ENCODE assay signal across 10 mouse cellular contexts in genomic region chr7:110728876-110729275, GRCm38 (mm10). TPM values are rescaled to one million over a fixed set of nuclear protein-coding genes. Genes with fewer than 3 reads are reported as not detected.
DNase-seq lines count a peak whose midpoint lies in the region; ATAC-seq and TF ChIP-seq lines count a peak whose summit lies in the region.
"Had no signal": no experiment of that assay in that cellular context is flagged by ENCODE, and none has a peak within 500 bp of the region (broad histone marks: within the 10 kb centered on the region; RNA-seq: fewer than 3 reads in every experiment).

No protein-coding gene starts in this region.

- no peak overlapping the region for H3K4me2 ChIP-seq in forebrain, postnatal 0 days (ENCODE audit: low read depth)
- no peak overlapping the region for H3K4me2 ChIP-seq in forebrain, embryonic 16.5 days (ENCODE audit: low read length)
- no peak overlapping the region for H3K4me2 ChIP-seq in lung, embryonic 16.5 days (ENCODE audit: low read depth, low read length)
- H3K4me2 ChIP-seq: heart, embryonic 15.5 days; midbrain, embryonic 12.5 days had no signal

- no peaks in the 10 kb centered on the region for H3K36me3 ChIP-seq in forebrain, postnatal 0 days (ENCODE audit: insufficient read depth)
- no peaks in the 10 kb centered on the region for H3K36me3 ChIP-seq in forebrain, embryonic 16.5 days (ENCODE audit: control insufficient read depth, insufficient read depth)
- H3K36me3 ChIP-seq in lung, embryonic 16.5 days (ENCODE audit: control insufficient read depth, insufficient read depth, low read length) = no peaks in the 10 kb centered on the region
- H3K36me3 ChIP-seq: heart, embryonic 15.5 days; midbrain, embryonic 12.5 days had no signal

- TF ChIP-seq CTCF in forebrain, postnatal 0 days (IDR thresholded peaks at IDR 0.05; ENCODE audit: low read depth) = peak; percentile 58

- H3K27ac ChIP-seq in forebrain, postnatal 0 days (ENCODE audit: low read depth, low read length) = no peak overlapping the region
- H3K27ac ChIP-seq in forebrain, embryonic 16.5 days (ENCODE audit: low read length) = no peak overlapping the region
- H3K27ac ChIP-seq in lung, embryonic 16.5 days (ENCODE audit: low read length) = no peak overlapping the region
- H3K27ac ChIP-seq: heart, embryonic 15.5 days; midbrain, embryonic 12.5 days had no signal

- DNase-seq in forebrain, postnatal 0 days = peak; percentile 31
- DNase-seq in right cerebral cortex, postnatal 10 days (ENCODE audit: low spot score in 2 of 2) = peak; percentile 55 to 62
- no peak for DNase-seq in right cerebral cortex, adult 18-20 months
- DNase-seq in embryo, embryonic 10.5 days (ENCODE audit: low spot score) = peak; percentile 74
- peak; percentile 25 for DNase-seq in thymus, postnatal 14 days
- no peak for DNase-seq in urinary bladder, postnatal 14 days (ENCODE audit: low spot score)

- H3K9ac ChIP-seq in forebrain, postnatal 0 days = no peak overlapping the region
- H3K9ac ChIP-seq in forebrain, embryonic 16.5 days (replicated peaks; ENCODE audit: low read depth, low read length) = no peak overlapping the region
- H3K9ac ChIP-seq in lung, embryonic 16.5 days (ENCODE audit: low read length) = no peak overlapping the region
- H3K9ac ChIP-seq: heart, embryonic 15.5 days; midbrain, embryonic 12.5 days had no signal

- H3K27me3 ChIP-seq in forebrain, postnatal 0 days (ENCODE audit: insufficient read depth, low read length) = no peaks in the 10 kb centered on the region
- no peaks in the 10 kb centered on the region for H3K27me3 ChIP-seq in forebrain, embryonic 16.5 days (replicated peaks; ENCODE audit: control insufficient read depth, insufficient read depth, low read length)
- H3K27me3 ChIP-seq in lung, embryonic 16.5 days (ENCODE audit: control insufficient read depth, insufficient read depth, low read depth, low read length) = no peaks in the 10 kb centered on the region
- H3K27me3 ChIP-seq: heart, embryonic 15.5 days; midbrain, embryonic 12.5 days had no signal

- no peak; the same call in 1 of the 2 replicates for ATAC-seq in forebrain, postnatal 0 days
- ATAC-seq in forebrain, embryonic 16.5 days = no peak
- ATAC-seq in lung, embryonic 16.5 days (ENCODE audit: low read depth) = peak; percentile 47; the same call in 1 of the 2 replicates

- no peak overlapping the region for H3K4me3 ChIP-seq in forebrain, postnatal 0 days (ENCODE audit: low read depth, low read length)
- no peak overlapping the region for H3K4me3 ChIP-seq in forebrain, embryonic 16.5 days (replicated peaks; ENCODE audit: low read length)
- H3K4me3 ChIP-seq in lung, embryonic 16.5 days (ENCODE audit: low read length) = no peak overlapping the region
- H3K4me3 ChIP-seq: heart, embryonic 15.5 days; midbrain, embryonic 12.5 days had no signal

- H3K9me3 ChIP-seq in forebrain, postnatal 0 days (ENCODE audit: low read length) = no peaks in the 10 kb centered on the region
- no peaks in the 10 kb centered on the region for H3K9me3 ChIP-seq in forebrain, embryonic 16.5 days (ENCODE audit: control insufficient read depth, low read length)
- no peaks in the 10 kb centered on the region for H3K9me3 ChIP-seq in lung, embryonic 16.5 days (ENCODE audit: control insufficient read depth, low read length)
- H3K9me3 ChIP-seq: heart, embryonic 15.5 days; midbrain, embryonic 12.5 days had no signal

- WGBS in forebrain, postnatal 0 days = 44% methylated on average over 3 of the region's 3 CpGs
- 51% methylated on average over 3 of the region's 3 CpGs for WGBS in forebrain, embryonic 16.5 days
- 48% methylated on average over 3 of the region's 3 CpGs for WGBS in lung, embryonic 16.5 days

- H3K4me1 ChIP-seq in forebrain, postnatal 0 days (ENCODE audit: insufficient read depth) = no peaks in the 10 kb centered on the region
- peaks cover 2% of the 10 kb centered on the region for H3K4me1 ChIP-seq in forebrain, embryonic 16.5 days (replicated peaks; ENCODE audit: control insufficient read depth, insufficient read depth, low read length)
- no peaks in the 10 kb centered on the region for H3K4me1 ChIP-seq in lung, embryonic 16.5 days (replicated peaks; ENCODE audit: control insufficient read depth, insufficient read depth, low read length)

RNA-seq across cellular contexts. Expression of gene Ampd3, which starts 39.1 kb away (rescaled TPM):
- 9.9 and 11.0 TPM in 2 replicates for total RNA-seq in forebrain, postnatal 0 days (2014; rRNA removed)
- 4.8 and 8.6 TPM in 2 replicates for polyA plus RNA-seq in forebrain, postnatal 0 days (2015; fragmentation: Nextera tagmentation; extraction: Ambion mirVana)
- 6.2 and 8.5 TPM in 2 replicates for polyA plus RNA-seq in forebrain, embryonic 16.5 days (2015; fragmentation: Nextera tagmentation; extraction: Ambion mirVana)
- 2.7 and 3.0 TPM in 2 replicates for polyA plus RNA-seq in lung, embryonic 16.5 days (2015; fragmentation: Nextera tagmentation; extraction: Ambion mirVana)

Comparison
In these comparisons a context has a peak if more than half of its experiments do, and no peak if none do; other contexts are left out.
1. DNase-seq: peak in forebrain, postnatal 0 days (single experiment), right cerebral cortex, postnatal 10 days (2 of 2), embryo, embryonic 10.5 days (single experiment) and thymus, postnatal 14 days (single experiment); none in right cerebral cortex, adult 18-20 months (single experiment) and urinary bladder, postnatal 14 days (single experiment).